Mouse (Mus musculus) limb, embryonic 15.5 days (tissue): ENCODE measurements at regions not wholly inside any gene's neighbourhood (a gene's known extent, or its start where the extent isn't known, plus 50 kb on each side); places are given as distances from the start of the nearest gene placed in this dataset.

Experiments used
- ATAC-seq: fragments of 200-750 bp; cut with Nextera tagmentation; 2 replicates; pipeline ENCODE4 v1.8.0; 2017; ENCODE audit warnings: low read depth, moderate TSS enrichment; ENCODE audit not compliant: insufficient number of reproducible peaks, low FRiP score, low TSS enrichment
- H3K27ac ChIP-seq: fragments of 300-500 bp; sonication (generic); 2 replicates; pipeline ENCODE4 v1.5.1; 2015; ENCODE audit warnings: moderate library complexity, mild to moderate bottlenecking, inconsistent platforms
- H3K27me3 ChIP-seq: fragments of 300-500 bp; sonication (generic); 2 replicates; pipeline ENCODE4 v1.6.1; 2015; ENCODE audit warnings: inconsistent platforms
- H3K36me3 ChIP-seq: fragments of 300-500 bp; sonication (generic); 2 replicates; pipeline ENCODE4 v1.6.1; 2015; ENCODE audit warnings: inconsistent platforms
- H3K4me1 ChIP-seq: fragments of 300-500 bp; sonication (generic); 2 replicates; pipeline ENCODE4 v1.6.1; 2015; ENCODE audit warnings: inconsistent platforms
- H3K4me2 ChIP-seq: fragments of 300-500 bp; sonication (generic); 2 replicates; pipeline ENCODE4 v1.6.1; 2015; ENCODE audit warnings: mild to moderate bottlenecking, inconsistent platforms
- H3K4me3 ChIP-seq: fragments of 300-500 bp; sonication (generic); 2 replicates; pipeline ENCODE4 v1.5.1; 2015; ENCODE audit warnings: mild to moderate bottlenecking, inconsistent platforms
- H3K9ac ChIP-seq: fragments of 300-500 bp; sonication (generic); 2 replicates; pipeline ENCODE4 v1.6.1; 2015; ENCODE audit warnings: inconsistent platforms
- H3K9me3 ChIP-seq: fragments of 300-500 bp; sonication (generic); 2 replicates; pipeline ENCODE4 v1.6.1; 2016; ENCODE audit warnings: inconsistent platforms
- WGBS: fragments of 180-500 bp; shearing (Covaris S2); methylation state at CpG from one replicate; pipeline ENCODE4 v1.1.7; 2015; 5-methylcytosine and 5-hydroxymethylcytosine counted together

DNA sequence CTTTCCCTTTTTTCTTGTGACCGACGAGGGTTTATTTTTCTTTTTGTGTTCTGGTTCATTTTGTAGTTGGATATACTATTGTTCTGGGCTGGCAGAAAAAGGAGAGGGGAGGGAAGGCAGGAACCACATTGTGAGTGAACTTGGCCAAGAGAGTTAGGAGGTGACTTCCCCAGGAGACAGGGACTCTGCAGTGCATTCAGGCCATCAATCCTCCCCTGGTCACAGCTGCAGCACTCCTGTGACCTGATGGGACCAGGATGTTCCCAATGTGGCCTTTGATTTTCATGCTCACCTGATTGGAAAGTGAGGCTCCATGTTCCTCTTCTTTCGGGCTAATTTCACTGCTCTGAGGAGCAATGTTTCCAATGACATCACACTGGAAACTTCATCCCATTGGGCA is 188.2 kb upstream of the Irx3 start:
- 54% methylated on average over 3 of the region's 3 CpGs for WGBS
- Histone ChIP-seq H3K4me1 (no peaks in the 10 kb centered on the region; the same call in 1 of the 2 replicates), H3K9ac (no peak overlapping the region), H3K27me3 (peaks cover 92% of the 10 kb centered on the region), H3K27ac (no peak overlapping the region), H3K9me3 (no peaks in the 10 kb centered on the region), H3K36me3 (no peaks in the 10 kb centered on the region), H3K4me3 (no peak overlapping the region), H3K4me2 (no peak overlapping the region)
- no peak for ATAC-seq

DNA sequence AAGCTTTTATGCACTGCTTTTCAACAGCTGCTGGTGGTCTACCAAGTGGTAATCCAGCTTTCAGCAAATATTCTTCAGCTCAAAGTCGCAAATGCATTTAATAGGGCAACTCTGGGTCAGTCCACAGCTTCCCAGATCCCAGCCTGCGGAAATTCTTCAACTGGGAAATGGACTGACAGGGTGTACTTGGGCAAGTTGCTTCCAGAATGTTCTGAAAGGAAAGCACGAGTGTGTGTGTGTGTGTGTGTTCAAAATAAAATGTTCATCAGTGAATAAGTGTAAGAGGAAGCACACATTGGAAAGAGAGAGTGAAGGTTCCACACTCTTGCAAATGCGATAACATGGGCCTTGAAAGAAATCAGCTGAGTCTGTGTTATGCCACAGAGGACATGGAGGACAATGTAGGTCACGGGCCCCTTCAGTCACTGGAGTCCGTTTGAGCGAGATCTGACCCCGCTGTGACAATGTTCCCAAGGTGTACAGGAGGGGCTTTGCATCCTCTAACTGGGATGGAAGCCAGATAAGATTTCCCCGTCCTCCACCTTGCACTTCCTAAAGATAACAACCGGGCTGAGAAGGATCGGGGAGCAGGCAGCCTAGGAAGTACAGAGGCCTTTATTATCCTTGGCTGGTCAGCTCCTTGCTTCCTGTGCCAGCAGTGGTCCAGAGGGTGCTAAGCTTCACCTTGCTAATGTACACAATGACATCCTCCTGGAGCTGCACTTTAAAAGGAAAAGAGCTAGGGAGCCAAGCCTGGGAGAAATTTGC is 187.2 kb upstream of the Irx3 start:
- no peak overlapping the region for H3K4me2 ChIP-seq
- H3K9ac ChIP-seq, result no peak overlapping the region
- no peaks in the 10 kb centered on the region for H3K9me3 ChIP-seq
- H3K27me3 ChIP-seq, result peaks cover 93% of the 10 kb centered on the region
- ATAC-seq, result no peak
- no peaks in the 10 kb centered on the region; the same call in 1 of the 2 replicates for H3K4me1 ChIP-seq
- H3K36me3 ChIP-seq, result no peaks in the 10 kb centered on the region
- 57% methylated on average over 11 of the region's 11 CpGs for WGBS
- H3K27ac ChIP-seq, result no peak overlapping the region
- H3K4me3 ChIP-seq, result no peak overlapping the region

DNA sequence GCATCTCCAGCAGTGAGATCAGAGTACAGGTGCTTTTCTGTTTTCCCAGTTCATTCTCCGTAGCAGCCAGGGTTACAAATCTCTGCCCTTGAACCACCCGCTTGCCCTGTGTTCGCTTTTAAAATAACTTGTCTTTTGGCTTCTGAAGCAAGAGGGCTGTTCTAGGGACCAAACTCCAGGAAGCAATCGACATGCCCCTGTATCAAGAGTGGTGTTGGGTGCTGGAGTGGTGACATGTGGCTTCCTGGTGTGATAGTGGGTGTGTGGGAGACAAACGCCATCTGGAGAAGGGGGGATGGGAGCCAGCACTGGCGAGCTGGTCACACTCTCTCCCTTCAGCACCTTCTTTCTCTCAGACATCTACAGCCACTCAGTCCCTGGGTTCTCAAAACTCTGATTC is 186.0 kb upstream of the Irx3 start:
- H3K27me3 ChIP-seq, result peaks cover 86% of the 10 kb centered on the region
- H3K36me3 ChIP-seq, result no peaks in the 10 kb centered on the region
- no peak overlapping the region for H3K4me3 ChIP-seq
- no peak overlapping the region for H3K27ac ChIP-seq
- 51% methylated on average over 6 of the region's 6 CpGs for WGBS
- no peaks in the 10 kb centered on the region; the same call in 1 of the 2 replicates for H3K4me1 ChIP-seq
- no peak overlapping the region for H3K9ac ChIP-seq
- no peaks in the 10 kb centered on the region for H3K9me3 ChIP-seq
- H3K4me2 ChIP-seq, result no peak overlapping the region
- no peak for ATAC-seq

GRCm38 (mm10) chr8:91983171-91983570 is 181.3 kb upstream of the Irx3 start:
- Histone ChIP-seq H3K27me3 (peaks cover 46% of the 10 kb centered on the region), H3K4me1 (no peaks in the 10 kb centered on the region), H3K4me2 (no peak overlapping the region), H3K9ac (no peak overlapping the region), H3K4me3 (no peak overlapping the region), H3K27ac (no peak overlapping the region), H3K9me3 (no peaks in the 10 kb centered on the region), H3K36me3 (no peaks in the 10 kb centered on the region)
- WGBS, result 64% methylated on average over 2 of the region's 2 CpGs
- no peak for ATAC-seq

DNA sequence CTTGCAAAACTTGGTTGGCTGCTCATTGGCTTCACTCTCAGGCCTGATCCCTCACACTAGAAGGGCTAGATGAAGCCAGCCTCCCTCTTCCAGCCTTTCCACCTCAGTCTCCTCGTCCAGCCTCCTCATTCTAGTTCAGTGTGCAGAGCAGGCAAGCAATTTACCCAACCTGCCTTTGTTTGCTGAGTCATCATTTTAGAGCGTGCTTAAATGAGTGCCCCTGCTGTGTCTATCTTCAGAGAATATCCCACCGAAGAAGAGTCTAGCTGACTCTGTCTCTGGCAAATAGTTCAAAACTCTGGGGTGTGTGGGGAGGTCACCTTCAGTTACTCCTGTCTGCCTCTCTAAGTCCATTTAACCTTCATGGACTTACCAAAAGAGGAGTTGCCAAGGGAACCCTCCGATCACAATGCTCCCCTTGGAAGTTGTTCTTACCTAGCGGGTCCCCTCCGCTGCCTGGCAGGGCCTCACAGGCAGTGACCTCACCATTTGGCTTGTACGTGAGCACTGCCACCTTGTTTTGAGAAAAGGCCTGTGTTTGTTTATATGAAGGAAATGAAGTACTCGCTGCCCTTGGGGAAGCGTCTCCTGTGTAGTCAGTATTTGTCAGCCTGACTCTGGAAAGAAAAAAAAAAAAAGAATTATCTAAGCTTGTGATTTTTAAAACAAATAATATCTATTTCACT is 175.2 kb upstream of the Irx3 start:
- Histone ChIP-seq H3K4me2 (no peak overlapping the region), H3K27ac (no peak overlapping the region), H3K36me3 (no peaks in the 10 kb centered on the region), H3K27me3 (peaks cover 58% of the 10 kb centered on the region), H3K9ac (no peak overlapping the region), H3K9me3 (no peaks in the 10 kb centered on the region), H3K4me3 (no peak overlapping the region), H3K4me1 (peaks cover 8% of the 10 kb centered on the region; the same call in 1 of the 2 replicates)
- ATAC-seq, result no peak
- WGBS, result 58% methylated on average over 9 of the region's 9 CpGs

DNA sequence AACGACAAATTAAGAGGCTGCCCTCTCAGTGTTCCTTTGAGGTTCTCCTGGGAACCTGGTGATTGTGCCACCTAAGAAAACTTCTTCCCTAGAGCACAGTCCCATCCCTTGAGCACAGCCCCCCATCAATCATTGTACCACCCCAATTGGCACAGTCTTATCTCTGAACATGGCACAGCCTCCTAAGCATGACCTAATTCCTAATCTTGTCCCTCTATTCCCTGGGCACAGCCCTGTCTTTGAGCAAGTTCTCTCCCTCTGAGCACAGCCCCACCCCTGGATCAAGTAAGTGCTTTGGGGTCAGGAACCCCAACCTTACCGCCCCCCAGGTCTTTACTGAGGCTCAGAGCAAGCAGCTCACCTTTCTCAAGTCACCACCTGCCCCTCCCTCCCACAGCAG is 173.6 kb upstream of the Irx3 start:
- WGBS, result 88% methylated on average over 2 of the region's 2 CpGs
- H3K27ac ChIP-seq, result no peak overlapping the region
- no peak overlapping the region for H3K9ac ChIP-seq
- no peaks in the 10 kb centered on the region for H3K36me3 ChIP-seq
- ATAC-seq, result no peak
- peaks cover 8% of the 10 kb centered on the region; the same call in 1 of the 2 replicates for H3K4me1 ChIP-seq
- peaks cover 73% of the 10 kb centered on the region for H3K27me3 ChIP-seq
- H3K9me3 ChIP-seq, result no peaks in the 10 kb centered on the region
- no peak overlapping the region for H3K4me2 ChIP-seq
- no peak overlapping the region for H3K4me3 ChIP-seq

DNA sequence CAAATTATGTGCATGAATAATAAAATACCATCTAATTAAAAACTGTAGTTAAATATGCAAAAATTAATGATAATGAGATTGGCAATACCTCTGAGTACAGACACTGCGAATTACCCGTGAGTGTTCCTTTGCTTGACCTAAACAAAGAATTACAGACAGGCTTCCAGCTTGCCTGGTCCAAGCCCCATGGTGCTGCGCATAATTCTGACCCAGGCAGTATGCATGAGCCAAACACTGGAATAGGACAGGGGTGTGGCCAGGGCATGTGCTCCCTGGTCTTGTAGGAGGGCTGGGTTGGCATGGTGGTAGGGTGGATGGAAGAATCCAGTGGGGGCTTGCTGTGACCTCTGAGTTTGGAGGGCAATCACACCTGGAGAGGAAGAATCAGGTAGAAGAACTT is 172.8 kb upstream of the Irx3 start:
- H3K9me3 ChIP-seq, result no peaks in the 10 kb centered on the region
- WGBS, result 66% methylated on average over 3 of the region's 3 CpGs
- no peak overlapping the region for H3K4me3 ChIP-seq
- H3K27me3 ChIP-seq, result peaks cover 81% of the 10 kb centered on the region
- no peak for ATAC-seq
- no peak overlapping the region for H3K4me2 ChIP-seq
- H3K9ac ChIP-seq, result no peak overlapping the region
- H3K36me3 ChIP-seq, result no peaks in the 10 kb centered on the region
- H3K27ac ChIP-seq, result no peak overlapping the region
- peaks cover 8% of the 10 kb centered on the region; the same call in 1 of the 2 replicates for H3K4me1 ChIP-seq

DNA sequence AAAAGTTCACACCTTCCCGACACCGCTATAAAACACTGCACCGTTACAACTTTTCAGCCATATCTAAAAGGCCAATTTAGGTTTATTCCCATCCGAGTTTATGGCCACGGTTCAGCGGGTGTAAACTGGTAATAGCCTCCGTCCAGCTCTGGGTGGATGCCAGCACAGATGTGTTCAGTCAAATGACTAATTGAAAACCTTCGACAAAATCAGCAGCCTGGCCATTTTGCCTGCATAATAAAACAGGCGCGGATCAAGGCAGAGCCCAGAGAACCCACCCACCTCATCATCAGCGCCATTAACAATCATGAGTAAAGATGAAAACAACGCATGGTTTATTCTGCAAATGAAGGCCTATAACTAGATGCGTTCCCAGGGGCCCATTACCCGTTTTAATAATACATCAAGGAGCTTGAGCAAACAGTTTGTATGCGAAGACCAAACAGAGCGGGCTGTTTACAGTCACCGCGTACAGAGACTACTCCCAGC is 172.1 kb upstream of the Irx3 start:
- no peaks in the 10 kb centered on the region for H3K9me3 ChIP-seq
- H3K9ac ChIP-seq, result no peak overlapping the region
- H3K4me2 ChIP-seq, result no peak overlapping the region
- H3K27ac ChIP-seq, result no peak overlapping the region
- peaks cover 87% of the 10 kb centered on the region for H3K27me3 ChIP-seq
- peaks cover 8% of the 10 kb centered on the region; the same call in 1 of the 2 replicates for H3K4me1 ChIP-seq
- no peak overlapping the region for H3K4me3 ChIP-seq
- no peaks in the 10 kb centered on the region for H3K36me3 ChIP-seq
- ATAC-seq, result no peak
- WGBS, result 31% methylated on average over 18 of the region's 18 CpGs

DNA sequence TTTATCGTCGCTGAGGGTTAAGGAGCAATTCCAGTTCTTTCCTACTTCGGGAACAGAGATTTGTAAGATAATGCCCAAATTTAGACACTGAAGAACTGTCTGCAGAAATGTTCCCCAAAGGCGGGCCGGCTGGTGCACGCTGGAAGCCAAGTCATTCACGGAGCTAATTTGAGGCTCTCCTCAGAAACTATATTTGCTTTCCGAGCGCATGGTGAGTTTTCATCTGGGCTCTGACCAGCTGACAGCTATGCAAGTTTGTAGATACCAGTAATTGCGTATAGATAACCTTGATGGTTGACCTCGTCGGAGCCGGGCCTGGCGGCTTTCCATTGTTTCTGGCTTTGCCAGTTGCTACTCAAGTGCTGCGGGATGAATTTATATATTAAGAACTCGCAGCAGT is 165.5 kb upstream of the Irx3 start:
- no peak for ATAC-seq
- Histone ChIP-seq H3K4me3 (no peak overlapping the region), H3K36me3 (no peaks in the 10 kb centered on the region), H3K27me3 (peaks cover 88% of the 10 kb centered on the region), H3K27ac (no peak overlapping the region), H3K9me3 (no peaks in the 10 kb centered on the region), H3K4me1 (no peaks in the 10 kb centered on the region), H3K4me2 (no peak overlapping the region), H3K9ac (no peak overlapping the region)
- WGBS, result 68% methylated on average over 16 of the region's 16 CpGs

GRCm38 (mm10) chr8:91966891-91967370 is 165.1 kb upstream of the Irx3 start:
- 60% methylated on average over 19 of the region's 19 CpGs for WGBS
- H3K27ac ChIP-seq, result no peak overlapping the region
- no peaks in the 10 kb centered on the region for H3K9me3 ChIP-seq
- H3K4me2 ChIP-seq, result 0 out of 2 replicates have a peak overlapping the region, but pooled peaks have one; percentile 19
- no peak overlapping the region for H3K9ac ChIP-seq
- H3K4me3 ChIP-seq, result no peak overlapping the region
- peaks cover 84% of the 10 kb centered on the region for H3K27me3 ChIP-seq
- H3K4me1 ChIP-seq, result no peaks in the 10 kb centered on the region
- no peak for ATAC-seq
- no peaks in the 10 kb centered on the region for H3K36me3 ChIP-seq

DNA sequence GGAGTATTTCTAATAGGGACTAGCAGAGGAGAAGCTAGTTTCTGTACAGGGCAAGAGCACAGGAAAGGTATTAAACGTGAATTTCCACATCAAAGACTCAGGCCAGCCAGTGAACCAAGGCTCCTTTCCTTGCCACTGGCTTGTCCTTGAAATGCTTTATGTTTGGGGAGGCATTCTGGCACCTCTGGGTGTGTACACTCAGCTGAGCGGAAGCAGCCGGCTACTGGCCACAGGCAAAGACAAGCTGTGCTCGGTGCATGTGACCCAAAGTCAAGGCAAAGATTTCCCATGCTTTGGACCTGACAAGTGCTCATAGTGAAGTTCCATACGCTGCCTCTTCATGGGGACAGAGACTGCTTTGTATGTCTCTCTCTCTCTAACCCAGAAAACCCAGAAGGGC is 159.8 kb upstream of the Irx3 start:
- Histone ChIP-seq H3K27ac (no peak overlapping the region), H3K9me3 (no peaks in the 10 kb centered on the region), H3K27me3 (peaks cover 48% of the 10 kb centered on the region), H3K9ac (no peak overlapping the region), H3K4me1 (no peaks in the 10 kb centered on the region), H3K4me2 (no peak overlapping the region), H3K4me3 (no peak overlapping the region), H3K36me3 (no peaks in the 10 kb centered on the region)
- 71% methylated on average over 5 of the region's 5 CpGs for WGBS
- ATAC-seq, result no peak

DNA sequence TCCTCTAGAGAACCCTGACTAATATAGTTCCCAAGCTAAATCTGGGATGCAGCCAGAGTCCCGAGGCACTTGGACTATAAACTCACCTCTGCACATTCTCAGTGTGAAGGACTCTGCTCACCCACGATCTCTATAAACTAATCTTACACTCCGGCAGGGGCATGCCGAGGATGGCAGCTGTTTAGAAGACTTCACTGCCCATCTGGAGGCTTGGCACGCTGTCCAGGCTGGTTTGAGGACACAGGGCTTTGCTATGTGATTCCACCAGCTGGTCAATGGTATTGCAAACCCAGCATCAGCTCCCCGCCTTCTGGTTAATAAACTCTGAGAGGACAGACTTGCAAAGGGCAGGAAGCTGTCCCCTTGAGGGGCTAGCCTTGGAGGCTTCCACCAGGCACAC is 153.3 kb upstream of the Irx3 start:
- WGBS, result 56% methylated on average over 6 of the region's 6 CpGs
- H3K27me3 ChIP-seq, result peaks cover 36% of the 10 kb centered on the region
- no peak overlapping the region for H3K9ac ChIP-seq
- ATAC-seq, result no peak
- no peaks in the 10 kb centered on the region for H3K36me3 ChIP-seq
- no peaks in the 10 kb centered on the region for H3K9me3 ChIP-seq
- no peaks in the 10 kb centered on the region for H3K4me1 ChIP-seq
- H3K27ac ChIP-seq, result no peak overlapping the region
- no peak overlapping the region for H3K4me2 ChIP-seq
- no peak overlapping the region for H3K4me3 ChIP-seq
